Mouse (Mus musculus) right cerebral cortex, postnatal 36 days (tissue): Measurements from ENCODE around the gene Ehf.

Experiments
- DNase-seq, 2 experiments: peaks; one replicate each; pipeline ENCODE4 v3.0.0; 2022; ENCODE audit warnings: low spot score in 2 of 2, mixed read lengths in 1 of 2

The Ehf gene

GRCm38 (mm10) chr2:103213547-103213946 lies 89.5 kb downstream of the Ehf start:
- DNase-seq, result no peak
